Mouse (Mus musculus): ENCODE data around the gene Slc5a3. TPM values are rescaled to one million over a fixed set of nuclear protein-coding genes. Genes with fewer than 3 reads are reported as not detected.
"Not testable (repeated sequence)": the region's sequence is repeated elsewhere in the genome, so short reads cannot be mapped to it uniquely, and the experiment has no call there.

Gene Slc5a3
- total and polyA plus RNA-seq, 3 experiments, result 2.9 to 6.7 TPM; not detected in 1

- no peak for DNase-seq (ENCODE audit: low read depth, low spot score)
- Histone ChIP-seq H3K36me3 (ENCODE audit: control insufficient read depth in 1 of 2, insufficient read depth in 2 of 2, low read length in 2 of 2) (peaks cover 0 to 3% of the 10 kb centered on the region in 2 experiments; a peak in 2 of 4 replicates), H3K4me3 (ENCODE audit: control insufficient read depth in 1 of 2, insufficient read depth in 1 of 2, low read depth in 2 of 2, low read length in 2 of 2) (no peak overlapping the region), H3K27me3 (ENCODE audit: control insufficient read depth in 1 of 2, insufficient read depth in 2 of 2, low read length in 2 of 2) (no peaks in the 10 kb centered on the region), H3K4me1 (ENCODE audit: control insufficient read depth in 1 of 2, insufficient read depth in 2 of 2, low read length in 2 of 2) (no peaks in the 10 kb centered on the region), H3K79me2 (ENCODE audit: control insufficient read depth, insufficient read depth, low read length, poor library complexity) (no peaks in the 10 kb centered on the region), H3K9ac (ENCODE audit: control insufficient read depth, low read depth, low read length, poor library complexity, severe bottlenecking) (no peak overlapping the region), H3K9me3 (replicated peaks; ENCODE audit: insufficient read depth, low read length) (no peaks in the 10 kb centered on the region), H3K27ac (ENCODE audit: control insufficient read depth, low read depth, low read length) (no peak overlapping the region)
- TF ChIP-seq NELFE (IDR thresholded peaks at IDR 0.05; ENCODE audit: low read depth, low read length) (no peak), EP300 (IDR thresholded peaks at IDR 0.05; ENCODE audit: low read depth in 1 of 2, low read length in 2 of 2) (no peak), BHLHE40 (IDR thresholded peaks at IDR 0.05; ENCODE audit: borderline replicate concordance, low read depth, low read length) (no peak), RCOR1 (IDR thresholded peaks at IDR 0.05; ENCODE audit: low read depth, low read length) (no peak), MAX (IDR thresholded peaks at IDR 0.05; ENCODE audit: low read length) (no peak), HCFC1 (IDR thresholded peaks at IDR 0.05; ENCODE audit: low read depth, low read length) (no peak), POLR2AphosphoS2 (IDR thresholded peaks at IDR 0.05; ENCODE audit: low read length) (no peak), E2F4 (IDR thresholded peaks at IDR 0.05; ENCODE audit: borderline replicate concordance, low read depth, low read length) (no peak), ELF1 (IDR thresholded peaks at IDR 0.05; ENCODE audit: low read depth, low read length) (no peak), MEF2A (IDR thresholded peaks at IDR 0.05; ENCODE audit: extremely low read depth, insufficient replicate concordance, low read depth, low read length, poor library complexity, severe bottlenecking) (no peak), POLR2AphosphoS5 (IDR thresholded peaks at IDR 0.05; ENCODE audit: borderline replicate concordance, low read depth, low read length) (no peak), CTCF (IDR thresholded peaks at IDR 0.05 in 2 of 3, conservative IDR thresholded peaks at IDR 0.05 in 1 of 3; ENCODE audit: control insufficient read depth in 1 of 3, insufficient read depth in 1 of 3, low read depth in 2 of 3, low read length in 3 of 3, poor library complexity in 1 of 3, severe bottlenecking in 1 of 3) (no peak), MAFK (IDR thresholded peaks at IDR 0.05; ENCODE audit: borderline replicate concordance, low read depth, low read length) (no peak), SIN3A (IDR thresholded peaks at IDR 0.05; ENCODE audit: low read length) (no peak), KAT2A (conservative IDR thresholded peaks at IDR 0.05; ENCODE audit: low read depth, low read length) (no peak), TBP (IDR thresholded peaks at IDR 0.05; ENCODE audit: low read depth, low read length) (no peak), ZNF384 (IDR thresholded peaks at IDR 0.05; ENCODE audit: low read depth, low read length) (no peak), UBTF (IDR thresholded peaks at IDR 0.05; ENCODE audit: borderline replicate concordance, insufficient read depth, low read depth, low read length) (no peak), GATA1 (IDR thresholded peaks at IDR 0.05; ENCODE audit: low read depth, low read length) (no peak), USF1 (IDR thresholded peaks at IDR 0.05; ENCODE audit: low read depth, low read length) (no peak)
Measured at GRCm38 (mm10) chr16:92100111-92100510, 42.0 kb downstream of the Slc5a3 start.

GRCm38 (mm10) chr16:92102115-92102514 lies 44.0 kb downstream of the Slc5a3 start:
- H3K9me3 ChIP-seq (replicated peaks; ENCODE audit: insufficient read depth, low read length), result no peaks in the 10 kb centered on the region
- H3K27me3 ChIP-seq (ENCODE audit: control insufficient read depth in 1 of 2, insufficient read depth in 2 of 2, low read length in 2 of 2), result no peaks in the 10 kb centered on the region
- no peak for TF ChIP-seq CHD2 (IDR thresholded peaks at IDR 0.05; ENCODE audit: low read length)
- no peak for TF ChIP-seq TCF12 (IDR thresholded peaks at IDR 0.05; ENCODE audit: low read depth, low read length)
- no peak for TF ChIP-seq UBTF (IDR thresholded peaks at IDR 0.05; ENCODE audit: borderline replicate concordance, insufficient read depth, low read depth, low read length)
- no peak for TF ChIP-seq TBP (IDR thresholded peaks at IDR 0.05; ENCODE audit: low read depth, low read length)
- TF ChIP-seq MYB (IDR thresholded peaks at IDR 0.05; ENCODE audit: low read depth, low read length), result no peak
- TF ChIP-seq ZC3H11A (IDR thresholded peaks at IDR 0.05; ENCODE audit: low read depth, low read length), result no peak
- TF ChIP-seq MXI1 (IDR thresholded peaks at IDR 0.05; ENCODE audit: low read depth, low read length), result no peak
- no peak overlapping the region for H3K4me3 ChIP-seq (ENCODE audit: control insufficient read depth in 1 of 2, insufficient read depth in 1 of 2, low read depth in 2 of 2, low read length in 2 of 2)
- peaks cover 0 to 1% of the 10 kb centered on the region in 2 experiments; a peak in 2 of 4 replicates for H3K36me3 ChIP-seq (ENCODE audit: control insufficient read depth in 1 of 2, insufficient read depth in 2 of 2, low read length in 2 of 2)
- H3K4me1 ChIP-seq (ENCODE audit: control insufficient read depth in 1 of 2, insufficient read depth in 2 of 2, low read length in 2 of 2), result no peaks in the 10 kb centered on the region
- H3K9ac ChIP-seq (ENCODE audit: control insufficient read depth, low read depth, low read length, poor library complexity, severe bottlenecking), result no peak overlapping the region
- H3K79me2 ChIP-seq (ENCODE audit: control insufficient read depth, insufficient read depth, low read length, poor library complexity), result no peaks in the 10 kb centered on the region
- DNase-seq (ENCODE audit: low read depth, low spot score), result no peak
- no peak overlapping the region for H3K27ac ChIP-seq (ENCODE audit: control insufficient read depth, low read depth, low read length)

- H3K27ac ChIP-seq (ENCODE audit: control insufficient read depth, low read depth, low read length); DNase-seq (ENCODE audit: low read depth, low spot score); H3K79me2 ChIP-seq (ENCODE audit: control insufficient read depth, insufficient read depth, low read length, poor library complexity); H3K27me3 ChIP-seq (ENCODE audit: control insufficient read depth in 1 of 2, insufficient read depth in 2 of 2, low read length in 2 of 2); H3K9me3 ChIP-seq (replicated peaks; ENCODE audit: insufficient read depth, low read length); H3K4me1 ChIP-seq (ENCODE audit: control insufficient read depth in 1 of 2, insufficient read depth in 2 of 2, low read length in 2 of 2); H3K4me3 ChIP-seq (ENCODE audit: control insufficient read depth in 1 of 2, insufficient read depth in 1 of 2, low read depth in 2 of 2, low read length in 2 of 2); H3K36me3 ChIP-seq (ENCODE audit: control insufficient read depth in 1 of 2, insufficient read depth in 2 of 2, low read length in 2 of 2); H3K9ac ChIP-seq (ENCODE audit: control insufficient read depth, low read depth, low read length, poor library complexity, severe bottlenecking): not testable (repeated sequence)
Measured at GRCm38 (mm10) chr16:92102931-92103330, 44.8 kb downstream of the Slc5a3 start.

Data from MEL (cell line).